Comparison of ENCODE assay signal across 17 mouse cellular contexts in genomic region chr4:53710555-53711328, GRCm38 (mm10).
"Had no signal": no experiment of that assay in that cellular context is flagged by ENCODE, and none has a peak within 500 bp of the region (broad histone marks: within the 10 kb centered on the region; RNA-seq: fewer than 3 reads in every experiment).

No protein-coding gene starts in this region.

- H3K27ac ChIP-seq: neural tube, embryonic 12.5 days; neural tube, embryonic 13.5 days; neural tube, embryonic 15.5 days; stomach, embryonic 15.5 days; stomach, postnatal 0 days had no signal

- H3K36me3 ChIP-seq: neural tube, embryonic 12.5 days; neural tube, embryonic 13.5 days; neural tube, embryonic 15.5 days; stomach, embryonic 15.5 days had no signal

- H3K27me3 ChIP-seq: neural tube, embryonic 12.5 days; neural tube, embryonic 13.5 days; neural tube, embryonic 15.5 days; stomach, embryonic 15.5 days had no signal

- H3K4me1 ChIP-seq: stomach, embryonic 15.5 days had no signal

- H3K4me3 ChIP-seq: neural tube, embryonic 12.5 days; neural tube, embryonic 13.5 days; neural tube, embryonic 15.5 days; stomach, embryonic 15.5 days had no signal

- H3K9me3 ChIP-seq: neural tube, embryonic 12.5 days; neural tube, embryonic 13.5 days; neural tube, embryonic 15.5 days; stomach, embryonic 15.5 days had no signal

- H3K4me2 ChIP-seq: neural tube, embryonic 12.5 days; neural tube, embryonic 13.5 days; neural tube, embryonic 15.5 days; stomach, embryonic 15.5 days had no signal

- DNase-seq: retina, postnatal 1 day; right cerebral cortex, adult 18-20 months; right cerebral cortex, postnatal 14 days; right cerebral cortex, postnatal 25 days; right cerebral cortex, postnatal 4 days; spleen, adult 18-20 months; thymus, adult 18-20 months; thymus, adult 2 months; thymus, postnatal 14 days; thymus, postnatal 25 days; thymus, postnatal 36 days; thymus, postnatal 4 days had no signal

- H3K9ac ChIP-seq: neural tube, embryonic 12.5 days; neural tube, embryonic 13.5 days; neural tube, embryonic 15.5 days; stomach, embryonic 15.5 days had no signal
